Mouse (Mus musculus) heart, postnatal 0 days (tissue): ENCODE measurements at regions not wholly inside any gene's neighbourhood (a gene's known extent, or its start where the extent isn't known, plus 50 kb on each side); places are given as distances from the start of the nearest gene placed in this dataset.

Source experiments
- ATAC-seq: fragments of 200-750 bp; cut with Nextera tagmentation; 2 replicates; pipeline ENCODE4 v1.8.0; 2017; ENCODE audit warnings: low read depth, moderate number of reproducible peaks, moderate library complexity; ENCODE audit not compliant: insufficient read depth
- DNase-seq: peaks from one replicate; pipeline ENCODE4 v3.0.0-alpha.2; 2016; ENCODE audit warnings: low spot score
- H3K27ac ChIP-seq: fragments of 300-500 bp; sonication (generic); 2 replicates; pipeline ENCODE4 v1.5.1; 2014; ENCODE audit warnings: low read depth, mild to moderate bottlenecking
- H3K27me3 ChIP-seq: fragments of 300-500 bp; sonication (generic); 2 replicates; pipeline ENCODE4 v1.6.1; 2014; ENCODE audit warnings: low read length, mixed read lengths; ENCODE audit not compliant: control insufficient read depth, insufficient read depth
- H3K36me3 ChIP-seq: fragments of 300-500 bp; sonication (generic); replicated peaks from 2 replicates; pipeline ENCODE4 v1.6.1; 2014; ENCODE audit warnings: low read length, mixed read lengths; ENCODE audit not compliant: control insufficient read depth, insufficient read depth
- H3K4me1 ChIP-seq: fragments of 300-500 bp; sonication (generic); 2 replicates; pipeline ENCODE4 v1.6.1; 2014; ENCODE audit warnings: antibody characterized with exemption; ENCODE audit not compliant: control insufficient read depth, insufficient read depth
- H3K4me2 ChIP-seq: fragments of 300-500 bp; sonication (generic); 2 replicates; pipeline ENCODE4 v1.6.1; 2014; ENCODE audit warnings: low read depth, mild to moderate bottlenecking, low read length, moderate library complexity
- H3K4me3 ChIP-seq: fragments of 300-500 bp; sonication (generic); 2 replicates; pipeline ENCODE4 v1.5.1; 2014; ENCODE audit warnings: low read depth, low read length
- H3K9ac ChIP-seq: fragments of 300-500 bp; sonication (generic); replicated peaks from 2 replicates; pipeline ENCODE4 v1.6.1; 2014; ENCODE audit warnings: low read depth, low read length, mixed read lengths
- H3K9me3 ChIP-seq: fragments of 300-500 bp; sonication (generic); replicated peaks from 2 replicates; pipeline ENCODE4 v1.6.1; 2016; ENCODE audit warnings: low read length; ENCODE audit not compliant: control insufficient read depth
- CTCF ChIP-seq: IDR thresholded peaks from 2 replicates; pipeline ENCODE4 v1.5.1; 2016; ENCODE audit warnings: antibody characterized with exemption, control low read depth, low read depth
- EP300 ChIP-seq: IDR thresholded peaks from 2 replicates; pipeline ENCODE4 v1.6.1; 2016; ENCODE audit warnings: antibody characterized with exemption, low read depth
- WGBS: fragments of 180-500 bp; shearing (Covaris S2); extraction: QIAGEN DNeasy Blood & Tissue Kit; methylation state at CpG from one replicate; pipeline ENCODE4 v1.1.7; 2014; 5-methylcytosine and 5-hydroxymethylcytosine counted together

- TF ChIP-seq EP300 (no peak), CTCF (no peak)
- ATAC-seq: no peak
Observed at GRCm38 (mm10) chr8:10898562-10899527, 109.4 kb downstream of the Irs2 start.

DNA sequence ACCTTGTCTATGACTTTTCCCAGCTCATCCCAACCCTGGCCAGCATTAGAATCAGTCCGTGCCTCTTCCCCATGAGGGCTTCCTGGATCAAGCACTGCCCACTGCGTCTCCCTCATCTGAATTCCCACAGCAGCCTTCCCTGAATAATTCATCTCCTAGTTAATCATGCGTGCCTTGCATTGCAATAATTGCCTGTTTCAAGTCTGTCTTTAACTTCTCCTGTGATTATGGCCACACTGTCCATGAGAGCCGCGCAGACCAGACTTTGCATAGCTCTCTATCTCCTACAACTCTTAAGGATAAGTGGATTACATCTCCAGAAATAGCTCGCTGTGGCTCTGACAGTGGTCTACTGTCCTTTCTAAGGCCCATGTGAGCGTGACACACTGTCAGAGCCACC is 110.7 kb downstream of the Irs2 start:
- peaks cover 29% of the 10 kb centered on the region; the same call in 1 of the 2 replicates for H3K4me1 ChIP-seq
- 0 out of 2 replicates have a peak, but pooled peaks cover 4% of the 10 kb centered on the region for H3K27me3 ChIP-seq
- no peak overlapping the region for H3K9ac ChIP-seq
- no peak overlapping the region for H3K4me3 ChIP-seq
- ATAC-seq (0 out of 2 replicates have a peak, but pooled peaks have one; percentile 19), DNase-seq (no peak)
- TF ChIP-seq EP300: no peak
- no peak for TF ChIP-seq CTCF
- H3K9me3 ChIP-seq: no peaks in the 10 kb centered on the region
- WGBS: 36% methylated on average over 7 of the region's 7 CpGs
- no peaks in the 10 kb centered on the region for H3K36me3 ChIP-seq
- H3K27ac ChIP-seq: peak overlapping the region; percentile 22; the same call in 1 of the 2 replicates
- no peak overlapping the region for H3K4me2 ChIP-seq

More at GRCm38 (mm10) chr8:10898562-10899527, 109.4 kb downstream of the Irs2 start:
- peaks cover 29% of the 10 kb centered on the region; the same call in 1 of the 2 replicates for H3K4me1 ChIP-seq
- no peaks in the 10 kb centered on the region for H3K36me3 ChIP-seq
- no peaks in the 10 kb centered on the region for H3K9me3 ChIP-seq
- H3K4me3 ChIP-seq: no peak overlapping the region
- no peak overlapping the region for H3K9ac ChIP-seq
- no peak for DNase-seq
- no peak overlapping the region for H3K4me2 ChIP-seq
- WGBS: 53% methylated on average over 16 of the region's 16 CpGs
- no peak overlapping the region for H3K27ac ChIP-seq
- H3K27me3 ChIP-seq: 0 out of 2 replicates have a peak, but pooled peaks cover 4% of the 10 kb centered on the region

DNA sequence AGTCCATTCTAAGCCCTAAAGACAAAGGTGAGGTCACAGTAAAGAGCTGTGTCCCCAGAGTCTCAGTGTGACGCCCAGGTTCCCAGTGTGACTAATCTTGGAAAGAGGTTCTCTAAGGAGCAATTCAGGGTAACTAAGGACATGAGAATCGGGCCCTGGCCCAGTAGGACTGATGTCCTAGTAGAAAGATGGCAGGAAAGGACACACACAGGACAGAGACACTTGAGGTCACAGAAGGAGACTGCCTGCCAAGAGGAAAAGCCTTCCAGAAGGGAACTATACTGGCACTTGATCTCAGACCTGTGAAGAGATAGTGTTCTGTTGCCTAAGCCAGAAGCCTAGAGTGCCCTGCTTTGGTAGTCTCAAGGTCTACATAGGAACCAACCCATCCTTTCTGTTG is 113.1 kb downstream of the Irs2 start:
- no peak for DNase-seq
- Histone ChIP-seq H3K9me3 (no peaks in the 10 kb centered on the region), H3K4me1 (peaks cover 29% of the 10 kb centered on the region; the same call in 1 of the 2 replicates), H3K36me3 (no peaks in the 10 kb centered on the region), H3K4me2 (no peak overlapping the region), H3K9ac (no peak overlapping the region), H3K27me3 (no peaks in the 10 kb centered on the region), H3K4me3 (no peak overlapping the region), H3K27ac (no peak overlapping the region)
- ATAC-seq: no peak
- TF ChIP-seq CTCF (no peak), EP300 (no peak)
- 61% methylated on average over 2 of the region's 2 CpGs for WGBS

GRCm38 (mm10) chr8:10894306-10894705 is 114.0 kb downstream of the Irs2 start:
- Histone ChIP-seq H3K27ac (no peak overlapping the region), H3K36me3 (no peaks in the 10 kb centered on the region), H3K27me3 (no peaks in the 10 kb centered on the region), H3K9me3 (no peaks in the 10 kb centered on the region), H3K4me3 (no peak overlapping the region), H3K9ac (no peak overlapping the region), H3K4me1 (peaks cover 23% of the 10 kb centered on the region; the same call in 1 of the 2 replicates), H3K4me2 (no peak overlapping the region)
- no peak for ATAC-seq
- no peak for DNase-seq
- no peak for TF ChIP-seq EP300
- no peak for TF ChIP-seq CTCF
- WGBS: 63% methylated on average over 5 of the region's 5 CpGs

DNA sequence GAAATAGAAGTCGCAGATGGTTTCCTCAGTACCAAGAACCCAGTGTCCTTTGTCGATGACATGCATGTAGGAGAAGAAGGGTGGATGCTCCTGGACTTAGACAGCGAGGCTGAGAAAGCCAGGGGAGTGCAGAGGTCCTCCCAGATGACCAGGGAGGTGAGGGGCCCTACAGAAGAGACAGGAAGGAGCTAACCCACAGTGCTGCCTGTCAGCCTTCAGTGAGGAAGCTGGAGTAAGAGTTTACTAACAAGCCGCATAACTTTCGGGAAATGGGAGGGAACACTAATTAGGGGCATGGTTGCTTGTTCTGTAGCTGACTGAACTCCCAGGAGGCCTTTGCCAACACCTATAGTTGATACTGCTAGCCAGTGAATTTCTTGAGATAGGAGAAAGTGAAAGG is 114.5 kb downstream of the Irs2 start:
- peaks cover 17% of the 10 kb centered on the region; the same call in 1 of the 2 replicates for H3K4me1 ChIP-seq
- no peaks in the 10 kb centered on the region for H3K36me3 ChIP-seq
- no peaks in the 10 kb centered on the region for H3K27me3 ChIP-seq
- no peaks in the 10 kb centered on the region for H3K9me3 ChIP-seq
- ATAC-seq (no peak), DNase-seq (no peak)
- H3K4me3 ChIP-seq: no peak overlapping the region
- H3K27ac ChIP-seq: no peak overlapping the region
- no peak for TF ChIP-seq EP300
- no peak for TF ChIP-seq CTCF
- 58% methylated on average over 5 of the region's 5 CpGs for WGBS
- no peak overlapping the region for H3K9ac ChIP-seq
- H3K4me2 ChIP-seq: no peak overlapping the region
